ENCODE assay signal across 14 mouse cellular contexts in the genomic region with DNA sequence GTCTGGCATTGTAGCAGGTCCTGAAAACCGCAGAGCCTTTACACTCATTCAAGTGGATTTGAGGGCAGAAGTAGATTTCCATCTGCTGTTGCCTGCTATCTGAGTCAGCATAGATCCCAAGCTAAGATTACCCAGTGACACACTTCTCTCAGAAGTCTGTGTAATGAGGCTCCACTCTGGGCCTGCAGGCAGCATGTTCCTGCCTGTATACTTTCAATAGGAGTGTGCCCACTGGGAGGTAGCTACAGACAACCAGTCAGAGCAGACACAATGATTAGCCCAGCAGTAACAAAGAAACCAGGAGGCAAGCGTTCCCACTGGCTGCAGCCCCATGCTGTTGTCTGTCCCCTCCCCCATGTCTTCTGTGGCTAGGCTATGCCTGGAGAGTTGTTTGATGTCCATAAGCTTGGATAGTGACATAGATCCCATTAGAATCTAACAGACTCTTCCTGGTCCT. TPM values are rescaled to one million over a fixed set of nuclear protein-coding genes. Genes with fewer than 3 reads are reported as not detected.
DNase-seq lines count a peak whose midpoint lies in the region; ATAC-seq lines count a peak whose summit lies in the region.
"Had no signal": no experiment of that assay in that cellular context is flagged by ENCODE, and none has a peak within 500 bp of the region (broad histone marks: within the 10 kb centered on the region; RNA-seq: fewer than 3 reads in every experiment).

No protein-coding gene starts in this region.

- no peaks in the 10 kb centered on the region for H3K27me3 ChIP-seq in forebrain, embryonic 13.5 days
- no peaks in the 10 kb centered on the region for H3K27me3 ChIP-seq in midbrain, embryonic 12.5 days

- no peaks in the 10 kb centered on the region for H3K9me3 ChIP-seq in forebrain, embryonic 13.5 days (replicated peaks)
- H3K9me3 ChIP-seq in midbrain, embryonic 12.5 days = no peaks in the 10 kb centered on the region

- peak overlapping the region; percentile 57 for H3K27ac ChIP-seq in forebrain, embryonic 13.5 days
- peak overlapping the region; percentile 75 for H3K27ac ChIP-seq in midbrain, embryonic 12.5 days (replicated peaks)

- WGBS in forebrain, embryonic 13.5 days = 15% methylated on average over 2 of the region's 2 CpGs
- WGBS in midbrain, embryonic 12.5 days = 18% methylated on average over 2 of the region's 2 CpGs

- peaks cover 17% of the 10 kb centered on the region for H3K4me1 ChIP-seq in forebrain, embryonic 13.5 days
- H3K4me1 ChIP-seq in midbrain, embryonic 12.5 days = peaks cover 18% of the 10 kb centered on the region

- intact Hi-C loops in heart, postnatal 14 days (cut with DNase I) = no loop called here

- no peak overlapping the region for H3K4me3 ChIP-seq in forebrain, embryonic 13.5 days
- no peak overlapping the region for H3K4me3 ChIP-seq in midbrain, embryonic 12.5 days

- DNase-seq in heart, adult 11 months = peak; percentile 73
- DNase-seq in heart, postnatal 14 days = no peak
- peak; percentile 58 for DNase-seq in brain, adult 2 months (ENCODE audit: low read depth, low spot score)
- DNase-seq in adrenal gland, adult (ENCODE audit: inconsistent age in 2 of 2, low spot score in 1 of 2) = no peak
- DNase-seq in thymus, postnatal 4 days = no peak
- DNase-seq in left cerebral cortex, adult 8-10 months (ENCODE audit: low spot score in 2 of 2) = no peak
- DNase-seq: B cell, adult 2 months; cerebellum, adult 11 months; gastrocnemius, postnatal 14 days; liver, postnatal 0 days had no signal

- no peaks in the 10 kb centered on the region for H3K36me3 ChIP-seq in forebrain, embryonic 13.5 days (ENCODE audit: poor library complexity, severe bottlenecking)
- H3K36me3 ChIP-seq in midbrain, embryonic 12.5 days = no peaks in the 10 kb centered on the region

- ATAC-seq in forebrain, embryonic 13.5 days = peak; percentile 87; the same call in 1 of the 2 replicates
- peak; percentile 97 for ATAC-seq in midbrain, embryonic 12.5 days (ENCODE audit: low FRiP score, low read depth)
- ATAC-seq: liver, postnatal 0 days had no signal

- no peak overlapping the region for H3K9ac ChIP-seq in forebrain, embryonic 13.5 days
- H3K9ac ChIP-seq in midbrain, embryonic 12.5 days (replicated peaks) = no peak overlapping the region
- H3K9ac ChIP-seq: liver, postnatal 0 days had no signal

- H3K4me2 ChIP-seq in forebrain, embryonic 13.5 days = no peak overlapping the region
- no peak overlapping the region for H3K4me2 ChIP-seq in midbrain, embryonic 12.5 days (replicated peaks)

RNA-seq across cellular contexts. Expression of a gene that starts 21.4 kb away (rescaled TPM):
- 1 to 10 TPM; 5.9 to 8.3 TPM for total RNA-seq in heart, postnatal 14 days (2021)
- polyA plus RNA-seq in forebrain, embryonic 13.5 days (2015; fragmentation: Nextera tagmentation; extraction: Ambion mirVana) = 104 and 118 TPM in 2 replicates
- 120 and 132 TPM in 2 replicates for polyA plus RNA-seq in midbrain, embryonic 12.5 days (2016; fragmentation: Nextera tagmentation; extraction: Ambion mirVana)
- total RNA-seq in left cerebral cortex, adult 8-10 months (2022) = 10 to 100 TPM; 37.6 to 52.4 (median 45.9) TPM

RNA-seq across cellular contexts. Expression of a gene that starts 30.8 kb away (rescaled TPM):
- total RNA-seq in heart, postnatal 14 days (2021) = not detected
- polyA plus RNA-seq in forebrain, embryonic 13.5 days (2015; fragmentation: Nextera tagmentation; extraction: Ambion mirVana) = not detected in 2 replicates
- not detected in 2 replicates for polyA plus RNA-seq in midbrain, embryonic 12.5 days (2016; fragmentation: Nextera tagmentation; extraction: Ambion mirVana)
- under 1 TPM in 1 of 4 experiments, not detected in 3; 0.59 TPM for total RNA-seq in left cerebral cortex, adult 8-10 months (2022)
- total RNA-seq: neutrophil, adult 5-6 weeks had no signal

RNA-seq across cellular contexts. Expression of a gene that starts 34.6 kb away (rescaled TPM):
- not detected for total RNA-seq in heart, postnatal 14 days (2021)
- polyA plus RNA-seq in forebrain, embryonic 13.5 days (2015; fragmentation: Nextera tagmentation; extraction: Ambion mirVana) = 0.32 TPM in 1 of 2 replicates, not detected in the other
- 0.26 and 0.52 TPM in 2 replicates for polyA plus RNA-seq in midbrain, embryonic 12.5 days (2016; fragmentation: Nextera tagmentation; extraction: Ambion mirVana)
- total RNA-seq in left cerebral cortex, adult 8-10 months (2022) = under 1 TPM in 1 of 4 experiments, not detected in 3; 0.52 TPM
- total RNA-seq: gastrocnemius, postnatal 14 days; left cerebral cortex, adult 18-20 months; neutrophil, adult 5-6 weeks had no signal
- polyA plus RNA-seq: liver, postnatal 0 days had no signal

RNA-seq across cellular contexts. Expression of a gene that starts 38.3 kb away (rescaled TPM):
- 10 to 100 TPM; 11.6 to 13.3 TPM for total RNA-seq in heart, postnatal 14 days (2021)
- 48.9 and 54.6 TPM in 2 replicates for polyA plus RNA-seq in forebrain, embryonic 13.5 days (2015; fragmentation: Nextera tagmentation; extraction: Ambion mirVana)
- 56.7 and 61.6 TPM in 2 replicates for polyA plus RNA-seq in midbrain, embryonic 12.5 days (2016; fragmentation: Nextera tagmentation; extraction: Ambion mirVana)
- 10 to 100 TPM; 27.0 to 34.5 (median 32.0) TPM for total RNA-seq in left cerebral cortex, adult 8-10 months (2022)

RNA-seq across cellular contexts. Expression of a gene that starts 51.0 kb away (rescaled TPM):
- not detected for total RNA-seq in heart, postnatal 14 days (2021)
- polyA plus RNA-seq in forebrain, embryonic 13.5 days (2015; fragmentation: Nextera tagmentation; extraction: Ambion mirVana) = not detected in 2 replicates
- polyA plus RNA-seq in midbrain, embryonic 12.5 days (2016; fragmentation: Nextera tagmentation; extraction: Ambion mirVana) = not detected in 2 replicates
- not detected for total RNA-seq in left cerebral cortex, adult 8-10 months (2022)
- total RNA-seq: gastrocnemius, postnatal 14 days; left cerebral cortex, adult 18-20 months; neutrophil, adult 5-6 weeks had no signal
- polyA plus RNA-seq: liver, postnatal 0 days had no signal

Comparison
In these comparisons a context has a peak if more than half of its experiments do, and no peak if none do; other contexts are left out.
1. DNase-seq: peak in heart, adult 11 months (single experiment) and brain, adult 2 months (single experiment); none in heart, postnatal 14 days (0 of 2), adrenal gland, adult (0 of 2), thymus, postnatal 4 days (single experiment) and left cerebral cortex, adult 8-10 months (0 of 2).
2. RNA of a gene that starts 21.4 kb away (total RNA-seq): 37.6 to 52.4 TPM in left cerebral cortex, adult 8-10 months; 5.9 to 8.3 TPM in heart, postnatal 14 days; every median in the first group is over 4 times any median in the second.